ENCODE assay signal across 8 mouse cellular contexts in genomic region chr7:45053117-45053930, GRCm38 (mm10). TPM values are rescaled to one million over a fixed set of nuclear protein-coding genes. Genes with fewer than 3 reads are reported as not detected.
A peak's percentile ranks its signal among the peaks of the same experiment; 100 is the strongest.
DNase-seq lines count a peak whose midpoint lies in the region; ATAC-seq and TF ChIP-seq lines count a peak whose summit lies in the region.

No protein-coding gene starts in this region.

- no peaks in the 10 kb centered on the region for H3K9me3 ChIP-seq in erythroblast, embryonic 14.5 days (ENCODE audit: control insufficient read depth, low read length)
- H3K9me3 ChIP-seq in limb, embryonic 14.5 days (ENCODE audit: control insufficient read depth, low read length), result no peaks in the 10 kb centered on the region
- no peaks in the 10 kb centered on the region for H3K9me3 ChIP-seq in midbrain, embryonic 15.5 days

- ATAC-seq in erythroblast, adult 5-6 weeks (replicated peaks; ENCODE audit: low FRiP score, poor library complexity, severe bottlenecking), result no peak
- ATAC-seq in limb, embryonic 14.5 days (ENCODE audit: low FRiP score, low read depth), result peak; percentile 51
- ATAC-seq in midbrain, embryonic 15.5 days (replicated peaks), result peak; percentile 62

- H3K4me1 ChIP-seq in erythroblast, embryonic 14.5 days (ENCODE audit: control insufficient read depth), result peaks cover 42% of the 10 kb centered on the region
- H3K4me1 ChIP-seq in limb, embryonic 14.5 days (ENCODE audit: control insufficient read depth, insufficient read depth, low read length), result peaks cover 7% of the 10 kb centered on the region; the same call in 1 of the 2 replicates
- peaks cover 34% of the 10 kb centered on the region for H3K4me1 ChIP-seq in midbrain, embryonic 15.5 days

- H3K4me3 ChIP-seq in erythroblast, embryonic 14.5 days (replicated peaks), result peak overlapping the region; percentile 74
- H3K4me3 ChIP-seq in limb, embryonic 14.5 days (replicated peaks; ENCODE audit: low read length), result peak overlapping the region; percentile 92
- peak overlapping the region; percentile 67 for H3K4me3 ChIP-seq in midbrain, embryonic 15.5 days

- peak overlapping the region; percentile 96 for H3K4me2 ChIP-seq in limb, embryonic 14.5 days (replicated peaks; ENCODE audit: low read depth, low read length, severe bottlenecking)
- H3K4me2 ChIP-seq in midbrain, embryonic 15.5 days, result peak overlapping the region; percentile 95

- H3K27me3 ChIP-seq in erythroblast, embryonic 14.5 days (ENCODE audit: control insufficient read depth), result no peaks in the 10 kb centered on the region
- H3K27me3 ChIP-seq in limb, embryonic 14.5 days (ENCODE audit: control insufficient read depth, insufficient read depth, low read length), result no peaks in the 10 kb centered on the region
- no peaks in the 10 kb centered on the region for H3K27me3 ChIP-seq in midbrain, embryonic 15.5 days (replicated peaks)

- TF ChIP-seq POLR2A in limb, embryonic 14.5 days (IDR thresholded peaks at IDR 0.05; ENCODE audit: borderline replicate concordance, extremely low read depth, insufficient read depth, insufficient read length), result no peak

- under 1% methylated on average over 33 of the region's 59 CpGs for WGBS in limb, embryonic 14.5 days
- 1% methylated on average over 37 of the region's 59 CpGs for WGBS in midbrain, embryonic 15.5 days

- peak; percentile 89 for DNase-seq in embryo, embryonic 11 days
- peak; percentile 81 to 88 for DNase-seq in heart, adult 18-20 months
- peak; percentile 81 for DNase-seq in kidney, adult 18-20 months
- peak; percentile 85 for DNase-seq in limb, embryonic 14.5 days (ENCODE audit: low spot score)
- peak; percentile 78 to 82 for DNase-seq in spleen, adult 18-20 months

- peak overlapping the region; percentile 98 for H3K27ac ChIP-seq in limb, embryonic 14.5 days (replicated peaks; ENCODE audit: low read depth, low read length)
- peak overlapping the region; percentile 99 for H3K27ac ChIP-seq in midbrain, embryonic 15.5 days

- H3K9ac ChIP-seq in limb, embryonic 14.5 days (ENCODE audit: low read depth, low read length, severe bottlenecking), result peak overlapping the region; percentile 90
- H3K9ac ChIP-seq in midbrain, embryonic 15.5 days, result peak overlapping the region; percentile 81

- peaks cover 20% of the 10 kb centered on the region for H3K36me3 ChIP-seq in erythroblast, embryonic 14.5 days (ENCODE audit: control insufficient read depth)
- peaks cover 25% of the 10 kb centered on the region for H3K36me3 ChIP-seq in limb, embryonic 14.5 days (ENCODE audit: control insufficient read depth, insufficient read depth, low read length)
- peaks cover 15% of the 10 kb centered on the region for H3K36me3 ChIP-seq in midbrain, embryonic 15.5 days (replicated peaks)

RNA-seq across cellular contexts. Expression of gene Prr12, which starts 0.6 kb away (rescaled TPM):
- 1.6 and 2.9 TPM in 2 replicates for polyA plus RNA-seq in erythroblast, embryonic 14.5 days (2012)
- total RNA-seq in erythroblast, adult 5-6 weeks (2015; ENCODE audit: low replicate concordance), result 3.3 and 6.1 TPM in 2 replicates
- total RNA-seq in erythroblast, adult 5-6 weeks (2017; ENCODE audit: low replicate concordance), result 0.60 and 0.70 TPM in 2 replicates
- 10 to 100 TPM; 21.5 to 21.9 TPM for total RNA-seq in heart, adult 18-20 months (2021)
- polyA plus RNA-seq in limb, embryonic 14.5 days (2012; rRNA removed), result 25.2 and 26.8 TPM in 2 replicates
- polyA plus RNA-seq in limb, embryonic 14.5 days (2014; fragmentation: Nextera tagmentation; extraction: Ambion mirVana), result 16.0 and 19.6 TPM in 2 replicates
- polyA plus RNA-seq in midbrain, embryonic 15.5 days (2015; fragmentation: Nextera tagmentation; extraction: Ambion mirVana), result 16.2 and 18.1 TPM in 2 replicates

RNA-seq across cellular contexts. Expression of gene Nosip, which starts 8.9 kb away (rescaled TPM):
- 12.5 and 14.9 TPM in 2 replicates for polyA plus RNA-seq in erythroblast, embryonic 14.5 days (2012)
- 10.4 and 20.7 TPM in 2 replicates for total RNA-seq in erythroblast, adult 5-6 weeks (2015; ENCODE audit: low replicate concordance)
- total RNA-seq in erythroblast, adult 5-6 weeks (2017; ENCODE audit: low replicate concordance), result 15.5 and 22.2 TPM in 2 replicates
- total RNA-seq in heart, adult 18-20 months (2021), result 10 to 100 TPM; 29.6 to 35.2 TPM
- polyA plus RNA-seq in limb, embryonic 14.5 days (2012; rRNA removed), result 82.7 and 86.8 TPM in 2 replicates
- polyA plus RNA-seq in limb, embryonic 14.5 days (2014; fragmentation: Nextera tagmentation; extraction: Ambion mirVana), result 68.1 and 69.6 TPM in 2 replicates
- 67.2 and 72.1 TPM in 2 replicates for polyA plus RNA-seq in midbrain, embryonic 15.5 days (2015; fragmentation: Nextera tagmentation; extraction: Ambion mirVana)

RNA-seq across cellular contexts. Expression of gene Prrg2, which starts 9.2 kb away (rescaled TPM):
- polyA plus RNA-seq in erythroblast, embryonic 14.5 days (2012), result 3.0 and 3.6 TPM in 2 replicates
- total RNA-seq in erythroblast, adult 5-6 weeks (2015; ENCODE audit: low replicate concordance), result 1.3 and 5.2 TPM in 2 replicates
- total RNA-seq in erythroblast, adult 5-6 weeks (2017; ENCODE audit: low replicate concordance), result 0.34 and 7.0 TPM in 2 replicates
- total RNA-seq in heart, adult 18-20 months (2021), result 1 to 10 TPM; 7.8 TPM
- polyA plus RNA-seq in limb, embryonic 14.5 days (2012; rRNA removed), result 50.4 and 54.1 TPM in 2 replicates
- 18.6 and 21.4 TPM in 2 replicates for polyA plus RNA-seq in limb, embryonic 14.5 days (2014; fragmentation: Nextera tagmentation; extraction: Ambion mirVana)
- polyA plus RNA-seq in midbrain, embryonic 15.5 days (2015; fragmentation: Nextera tagmentation; extraction: Ambion mirVana), result 15.7 and 15.9 TPM in 2 replicates

RNA-seq across cellular contexts. Expression of gene Rras, which starts 35.6 kb away (rescaled TPM):
- polyA plus RNA-seq in erythroblast, embryonic 14.5 days (2012), result 0.45 and 0.53 TPM in 2 replicates
- 7.5 and 10.8 TPM in 2 replicates for total RNA-seq in erythroblast, adult 5-6 weeks (2015; ENCODE audit: low replicate concordance)
- total RNA-seq in erythroblast, adult 5-6 weeks (2017; ENCODE audit: low replicate concordance), result 0.60 TPM in 1 of 2 replicates, not detected in the other
- 10 to 100 TPM; 43.9 to 47.7 TPM for total RNA-seq in heart, adult 18-20 months (2021)
- polyA plus RNA-seq in limb, embryonic 14.5 days (2012; rRNA removed), result 53.8 and 60.9 TPM in 2 replicates
- 42.8 and 43.7 TPM in 2 replicates for polyA plus RNA-seq in limb, embryonic 14.5 days (2014; fragmentation: Nextera tagmentation; extraction: Ambion mirVana)
- polyA plus RNA-seq in midbrain, embryonic 15.5 days (2015; fragmentation: Nextera tagmentation; extraction: Ambion mirVana), result 12.5 and 15.2 TPM in 2 replicates

RNA-seq across cellular contexts. Expression of gene Scaf1, which starts 37.2 kb away (rescaled TPM):
- polyA plus RNA-seq in erythroblast, embryonic 14.5 days (2012), result 29.6 and 31.0 TPM in 2 replicates
- total RNA-seq in erythroblast, adult 5-6 weeks (2015; ENCODE audit: low replicate concordance), result 7.9 and 10.7 TPM in 2 replicates
- 9.8 and 10.0 TPM in 2 replicates for total RNA-seq in erythroblast, adult 5-6 weeks (2017; ENCODE audit: low replicate concordance)
- 10 to 100 TPM; 45.1 to 46.0 TPM for total RNA-seq in heart, adult 18-20 months (2021)
- polyA plus RNA-seq in limb, embryonic 14.5 days (2012; rRNA removed), result 114 and 135 TPM in 2 replicates
- polyA plus RNA-seq in limb, embryonic 14.5 days (2014; fragmentation: Nextera tagmentation; extraction: Ambion mirVana), result 50.7 and 58.3 TPM in 2 replicates
- 54.5 and 56.7 TPM in 2 replicates for polyA plus RNA-seq in midbrain, embryonic 15.5 days (2015; fragmentation: Nextera tagmentation; extraction: Ambion mirVana)
